Comparison of ENCODE assay signal across 12 mouse cellular contexts in genomic region chr10:41832191-41832590, GRCm38 (mm10). TPM values are rescaled to one million over a fixed set of nuclear protein-coding genes. Genes with fewer than 3 reads are reported as not detected.
DNase-seq lines count a peak whose midpoint lies in the region; ATAC-seq and TF ChIP-seq lines count a peak whose summit lies in the region.
"Had no signal": no experiment of that assay in that cellular context is flagged by ENCODE, and none has a peak within 500 bp of the region (broad histone marks: within the 10 kb centered on the region; RNA-seq: fewer than 3 reads in every experiment).

No protein-coding gene starts in this region.

- no peak overlapping the region for H3K27ac ChIP-seq in heart, embryonic 13.5 days (replicated peaks)
- peak overlapping the region; percentile 8; the same call in 1 of the 2 replicates for H3K27ac ChIP-seq in ES-E14 (ENCODE audit: insufficient read depth, low read depth, low read length, poor library complexity, severe bottlenecking)
- H3K27ac ChIP-seq: heart, embryonic 15.5 days had no signal

- 71% methylated on average over 6 of the region's 6 CpGs for WGBS in heart, embryonic 13.5 days

- intact Hi-C loops in heart, postnatal 10 days (cut with DNase I): loop anchor here (5.0 kb wide), 2 partner anchors 55 to 445 kb away; partner anchors contain the start of gene Foxo3

- H3K36me3 ChIP-seq in heart, embryonic 13.5 days: peaks cover 5% of the 10 kb centered on the region; the same call in 1 of the 2 replicates
- no peaks in the 10 kb centered on the region for H3K36me3 ChIP-seq in ES-E14 (ENCODE audit: control insufficient read depth, insufficient read depth, low read length, poor library complexity, severe bottlenecking)
- H3K36me3 ChIP-seq: heart, embryonic 15.5 days had no signal

- no peak overlapping the region for H3K4me2 ChIP-seq in heart, embryonic 13.5 days
- H3K4me2 ChIP-seq: heart, embryonic 15.5 days; midbrain, embryonic 11.5 days had no signal

- no peaks in the 10 kb centered on the region for H3K27me3 ChIP-seq in heart, embryonic 13.5 days (replicated peaks)
- H3K27me3 ChIP-seq: heart, embryonic 15.5 days had no signal

- H3K4me1 ChIP-seq in heart, embryonic 13.5 days: peaks cover 25% of the 10 kb centered on the region
- peaks cover 0 to 12% of the 10 kb centered on the region in 2 experiments; a peak in 2 of 4 replicates for H3K4me1 ChIP-seq in ES-E14 (ENCODE audit: control insufficient read depth in 2 of 2, insufficient read depth in 2 of 2, low read length in 2 of 2, poor library complexity in 1 of 2)

- in situ Hi-C loops in ES-E14 (cut with MboI; ENCODE audit: low sequenced_read_pairs in 2 of 2, unreplicated experiment in 2 of 2): loop anchor here in 1 of 2 experiments (10.0 kb wide), 1 partner anchor 463 kb away; no protein-coding TSS in a partner anchor

- H3K9me3 ChIP-seq in heart, embryonic 13.5 days: peaks cover 2% of the 10 kb centered on the region; the same call in 1 of the 2 replicates
- no peaks in the 10 kb centered on the region for H3K9me3 ChIP-seq in ES-E14 (ENCODE audit: control insufficient read depth, insufficient read depth, low read depth, low read length)
- H3K9me3 ChIP-seq: heart, embryonic 15.5 days had no signal

- DNase-seq in heart, postnatal 10 days: no peak
- no peak for DNase-seq in ES-E14 (ENCODE audit: low read depth, low spot score)
- DNase-seq in embryo, embryonic 11 days: peak; percentile 46
- DNase-seq in gastrocnemius, postnatal 25 days: peak; percentile 71
- no peak for DNase-seq in layer of hippocampus, adult 8-10 months (ENCODE audit: low spot score in 2 of 2)
- no peak for DNase-seq in MN1 (ENCODE audit: low spot score)
- DNase-seq: cerebellum, postnatal 10 days had no signal

- no peak for ATAC-seq in heart, embryonic 13.5 days (ENCODE audit: extremely low read depth, insufficient number of reproducible peaks, low FRiP score, low TSS enrichment)
- ATAC-seq: inflammation-experienced regulatory T-cells, adult 6 months; lung, postnatal 0 days had no signal

- no peak overlapping the region for H3K4me3 ChIP-seq in heart, embryonic 13.5 days
- no peak overlapping the region for H3K4me3 ChIP-seq in ES-E14 (ENCODE audit: insufficient read depth in 1 of 2, low read depth in 1 of 2, low read length in 2 of 2, poor library complexity in 1 of 2, severe bottlenecking in 1 of 2)
- H3K4me3 ChIP-seq: heart, embryonic 15.5 days had no signal

- 0 out of 2 replicates have a peak overlapping the region, but pooled peaks have one; percentile 33 for H3K9ac ChIP-seq in heart, embryonic 13.5 days
- peak overlapping the region; percentile 5; the same call in 1 of the 2 replicates for H3K9ac ChIP-seq in ES-E14 (ENCODE audit: insufficient read depth, low read depth, low read length, poor library complexity, severe bottlenecking)
- H3K9ac ChIP-seq: heart, embryonic 15.5 days had no signal

TF ChIP-seq in ES-E14, 5 proteins besides CTCF, POLR2A, EP300 and RAD21:
- TF ChIP-seq HCFC1 (IDR thresholded peaks at IDR 0.05; ENCODE audit: borderline replicate concordance, insufficient read depth, low read length): no peak
- no peak for TF ChIP-seq MAFK (IDR thresholded peaks at IDR 0.05; ENCODE audit: insufficient read depth, low read depth, low read length)
- no peak for TF ChIP-seq ZNF384 (IDR thresholded peaks at IDR 0.05; ENCODE audit: low read depth, low read length)

RNA-seq across cellular contexts. Expression of gene Sesn1, which starts 22.5 kb away (rescaled TPM):
- 28.1 and 28.5 TPM in 2 replicates for polyA plus RNA-seq in heart, embryonic 13.5 days (2015; fragmentation: Nextera tagmentation; extraction: Ambion mirVana)
- 100 to 1,000 TPM in 1 of 2 experiments, 10 to 100 TPM in 1; 52.8 to 110 TPM for total RNA-seq in heart, postnatal 10 days (2021)
- total RNA-seq in ES-E14 (2012; rRNA removed): 6.8 and 10.0 TPM in 2 replicates
- total RNA-seq in gastrocnemius, postnatal 25 days (2021): 10 to 100 TPM; 15.4 to 29.7 TPM
- 10 to 100 TPM; 44.0 to 53.3 (median 45.2) TPM for total RNA-seq in layer of hippocampus, adult 8-10 months (2022)

RNA-seq across cellular contexts. Expression of gene Cep57l1, which starts 22.5 kb away (rescaled TPM):
- polyA plus RNA-seq in heart, embryonic 13.5 days (2015; fragmentation: Nextera tagmentation; extraction: Ambion mirVana): 19.9 and 20.8 TPM in 2 replicates
- 1 to 10 TPM; 4.4 to 6.2 TPM for total RNA-seq in heart, postnatal 10 days (2021)
- 29.3 and 32.0 TPM in 2 replicates for total RNA-seq in ES-E14 (2012; rRNA removed)
- total RNA-seq in gastrocnemius, postnatal 25 days (2021): 1 to 10 TPM; 2.0 to 2.6 TPM
- total RNA-seq in layer of hippocampus, adult 8-10 months (2022): 10 to 100 TPM in 1 of 4 experiments, 1 to 10 TPM in 3; 6.3 to 11.6 (median 9.2) TPM

Comparison
In these comparisons a context has a peak if more than half of its experiments do, and no peak if none do; other contexts are left out.
1. DNase-seq: peak in embryo, embryonic 11 days (single experiment) and gastrocnemius, postnatal 25 days (single experiment); none in heart, postnatal 10 days (0 of 2), ES-E14 (single experiment), layer of hippocampus, adult 8-10 months (0 of 2) and MN1 (single experiment).